Mouse (Mus musculus): ENCODE measurements around the gene Thra. TPM values are rescaled to one million over a fixed set of nuclear protein-coding genes. Genes with fewer than 3 reads are reported as not detected.
A peak's percentile ranks its signal among the peaks of the same experiment; 100 is the strongest.

The Thra gene
- polyA plus RNA-seq, 1 experiment from 2014 or later: 6.1 TPM

DNA sequence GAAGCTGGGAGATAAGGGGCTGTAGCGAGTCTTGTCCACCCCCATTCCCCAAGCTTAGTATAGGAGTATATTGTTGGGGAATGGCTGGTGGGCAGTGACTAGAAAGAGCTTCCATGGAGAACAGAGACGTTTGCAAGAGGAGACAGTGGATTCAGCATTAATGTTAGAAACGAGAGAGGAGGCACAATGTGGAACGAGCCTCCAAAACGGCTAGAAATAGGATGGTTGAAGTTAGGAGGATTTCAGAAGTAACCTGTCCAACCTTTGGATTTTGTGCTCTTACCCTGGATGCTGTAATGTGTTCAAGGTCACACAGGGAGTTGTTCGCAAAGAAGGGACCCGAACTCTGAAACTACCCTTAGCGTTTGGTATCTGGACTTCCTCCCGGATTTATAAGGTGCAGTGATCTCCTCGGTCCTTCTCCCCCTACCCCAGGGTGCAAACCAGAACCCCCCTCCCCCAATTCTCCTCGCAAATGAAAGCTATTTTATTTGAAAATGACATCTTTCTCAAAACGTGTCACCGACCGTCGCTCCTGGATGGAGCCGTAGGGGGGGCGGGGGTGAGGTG lies 698 bp downstream of the Thra start:
- no peaks in the 10 kb centered on the region for H3K27me3 ChIP-seq (ENCODE audit: insufficient read depth, low read length)
- DNase-seq (no peak), ATAC-seq (0 out of 2 replicates have a peak, but pooled peaks have one; percentile 18)
- H3K9me3 ChIP-seq (ENCODE audit: low read length): no peaks in the 10 kb centered on the region
- peaks cover 42% of the 10 kb centered on the region for H3K4me1 ChIP-seq (ENCODE audit: insufficient read depth)
- H3K27ac ChIP-seq (ENCODE audit: low read depth): peak overlapping the region; percentile 95
- under 1% methylated on average over 17 of the region's 17 CpGs for WGBS (ENCODE audit: insufficient replicate concordance)
- H3K9ac ChIP-seq (replicated peaks): peak overlapping the region; percentile 96
- H3K4me3 ChIP-seq (ENCODE audit: low read depth, low read length): peak overlapping the region; percentile 99
- H3K36me3 ChIP-seq (replicated peaks; ENCODE audit: insufficient read depth, low read length): no peaks in the 10 kb centered on the region
- TF ChIP-seq CTCF (IDR thresholded peaks at IDR 0.05; ENCODE audit: low read depth): no peak
- TF ChIP-seq EP300 (IDR thresholded peaks at IDR 0.05; ENCODE audit: low read depth): no peak
- H3K4me2 ChIP-seq (ENCODE audit: low read depth, low read length): peak overlapping the region; percentile 94

DNA sequence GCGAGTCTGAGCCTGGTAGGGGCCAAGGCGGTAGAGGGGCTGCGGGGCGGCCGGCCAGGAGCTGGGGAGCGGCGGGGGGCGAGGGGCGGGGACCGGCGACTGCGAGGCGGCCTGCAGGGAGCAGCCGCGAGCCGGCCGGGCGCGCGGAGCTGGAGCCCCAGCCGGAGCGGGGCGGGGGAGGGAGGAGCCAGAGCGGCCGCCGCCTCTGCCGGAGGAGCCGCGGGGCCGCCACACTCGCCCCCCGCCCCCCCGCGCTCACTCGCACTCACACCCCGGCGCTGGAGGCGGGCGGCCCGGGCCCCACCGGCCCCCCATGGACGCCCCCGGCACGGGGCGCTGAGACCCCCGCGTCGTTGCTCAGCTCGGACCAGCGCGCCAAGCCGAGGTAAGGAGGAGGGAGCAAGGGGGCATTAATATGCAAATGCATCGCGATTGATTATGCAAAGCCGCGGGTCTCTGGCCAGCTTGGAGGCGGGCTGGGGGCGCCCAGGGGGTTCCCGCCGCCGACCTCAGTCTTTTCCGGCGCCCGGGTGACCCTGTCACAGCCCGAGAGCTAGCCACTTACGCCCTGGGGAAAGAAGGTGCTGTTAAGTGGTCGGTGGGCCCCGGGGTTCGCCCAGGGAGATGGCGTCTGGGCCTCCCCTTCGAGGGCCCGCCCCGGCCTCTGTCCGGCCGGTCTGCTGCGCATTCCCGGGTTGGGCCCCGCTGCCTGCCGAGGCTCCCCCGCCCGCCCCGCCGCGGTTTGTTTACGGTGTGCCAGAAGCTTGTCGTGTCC lies 1.4 kb downstream of the Thra start:
- H3K27ac ChIP-seq (ENCODE audit: low read depth): peak overlapping the region; percentile 95

DNA sequence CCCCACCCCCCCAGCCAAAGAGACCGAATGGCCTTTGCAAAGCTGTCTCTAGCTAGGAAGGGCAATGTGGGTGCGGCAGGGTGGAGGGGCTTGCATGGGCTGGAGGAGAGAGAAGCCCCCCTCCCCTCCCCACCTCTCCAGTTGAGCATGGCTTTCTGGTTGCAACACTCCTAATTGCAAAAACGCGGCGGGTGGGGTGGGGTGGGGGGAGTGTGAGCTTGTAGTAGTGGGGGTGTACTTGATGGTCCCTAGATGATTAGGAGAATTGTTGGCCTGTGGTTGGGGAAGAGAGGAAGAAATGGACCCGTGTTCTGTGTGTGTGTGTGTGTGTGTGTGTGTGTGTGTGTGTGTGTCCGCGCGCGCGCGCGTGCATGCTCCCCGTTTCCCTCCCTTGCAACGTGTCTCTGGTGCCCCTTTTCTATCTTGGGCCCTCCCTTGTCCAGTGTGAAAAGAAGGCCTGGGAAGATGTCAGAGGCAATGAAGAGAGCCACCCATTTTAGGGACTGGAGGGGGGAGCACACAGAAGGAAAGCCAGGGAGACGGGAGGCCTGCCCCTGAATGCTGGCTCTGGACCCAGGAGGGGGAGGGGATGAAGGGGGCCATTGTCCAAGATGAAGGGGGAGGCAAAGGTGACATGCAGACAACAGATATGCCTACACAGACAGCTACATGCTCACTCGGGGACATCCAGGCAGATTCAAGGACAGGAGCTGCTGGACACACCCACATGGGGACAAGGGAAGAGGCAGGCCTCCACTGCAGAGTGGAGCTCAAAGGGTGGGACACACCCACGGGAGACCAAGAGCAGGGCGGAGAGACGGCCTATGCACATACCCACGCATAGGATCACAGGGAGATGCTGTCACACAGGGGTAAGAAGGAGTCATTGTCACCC lies 2.2 kb downstream of the Thra start:
- Histone ChIP-seq H3K36me3 (replicated peaks; ENCODE audit: insufficient read depth, low read length) (no peaks in the 10 kb centered on the region), H3K4me1 (ENCODE audit: insufficient read depth) (peaks cover 55% of the 10 kb centered on the region), H3K4me3 (ENCODE audit: low read depth, low read length) (peak overlapping the region; percentile 99), H3K9ac (replicated peaks) (peak overlapping the region; percentile 96), H3K9me3 (ENCODE audit: low read length) (no peaks in the 10 kb centered on the region), H3K27ac (ENCODE audit: low read depth) (peak overlapping the region; percentile 95), H3K4me2 (ENCODE audit: low read depth, low read length) (peak overlapping the region; percentile 94), H3K27me3 (ENCODE audit: insufficient read depth, low read length) (no peaks in the 10 kb centered on the region)
- peak; percentile 38 for DNase-seq
- no peak for ATAC-seq
- TF ChIP-seq EP300 (IDR thresholded peaks at IDR 0.05; ENCODE audit: low read depth): no peak
- TF ChIP-seq CTCF (IDR thresholded peaks at IDR 0.05; ENCODE audit: low read depth): no peak
- 6% methylated on average over 21 of the region's 21 CpGs for WGBS (ENCODE audit: insufficient replicate concordance)

More for the DNA sequence above, 1.4 kb downstream of the Thra start:
- TF ChIP-seq EP300 (IDR thresholded peaks at IDR 0.05; ENCODE audit: low read depth) (no peak), CTCF (IDR thresholded peaks at IDR 0.05; ENCODE audit: low read depth) (peak; percentile 39)
- no peaks in the 10 kb centered on the region for H3K36me3 ChIP-seq (replicated peaks; ENCODE audit: insufficient read depth, low read length)
- H3K4me1 ChIP-seq (ENCODE audit: insufficient read depth): peaks cover 49% of the 10 kb centered on the region
- H3K27me3 ChIP-seq (ENCODE audit: insufficient read depth, low read length): no peaks in the 10 kb centered on the region
- H3K4me2 ChIP-seq (ENCODE audit: low read depth, low read length): peak overlapping the region; percentile 94
- H3K4me3 ChIP-seq (ENCODE audit: low read depth, low read length): peak overlapping the region; percentile 99
- peak overlapping the region; percentile 96 for H3K9ac ChIP-seq (replicated peaks)
- ATAC-seq: peak; percentile 82
- 1% methylated on average over 62 of the region's 86 CpGs for WGBS (ENCODE audit: insufficient replicate concordance)
- peak; percentile 87 for DNase-seq
- H3K9me3 ChIP-seq (ENCODE audit: low read length): no peaks in the 10 kb centered on the region

- peak overlapping the region; percentile 94 for H3K4me2 ChIP-seq (ENCODE audit: low read depth, low read length)
- no peaks in the 10 kb centered on the region for H3K36me3 ChIP-seq (replicated peaks; ENCODE audit: insufficient read depth, low read length)
- no peak overlapping the region for H3K9ac ChIP-seq (replicated peaks)
- peak overlapping the region; percentile 95; the same call in 1 of the 2 replicates for H3K27ac ChIP-seq (ENCODE audit: low read depth)
- DNase-seq (no peak), ATAC-seq (no peak)
- no peaks in the 10 kb centered on the region for H3K27me3 ChIP-seq (ENCODE audit: insufficient read depth, low read length)
- TF ChIP-seq EP300 (IDR thresholded peaks at IDR 0.05; ENCODE audit: low read depth): no peak
- no peak for TF ChIP-seq CTCF (IDR thresholded peaks at IDR 0.05; ENCODE audit: low read depth)
- H3K4me3 ChIP-seq (ENCODE audit: low read depth, low read length): no peak overlapping the region
- no peaks in the 10 kb centered on the region for H3K9me3 ChIP-seq (ENCODE audit: low read length)
- H3K4me1 ChIP-seq (ENCODE audit: insufficient read depth): peaks cover 67% of the 10 kb centered on the region
- 27% methylated on average over 9 of the region's 9 CpGs for WGBS (ENCODE audit: insufficient replicate concordance)
Observed at GRCm38 (mm10) chr11:98743655-98744345, 3.4 kb downstream of the Thra start.

- no peak for DNase-seq
- H3K9ac ChIP-seq (replicated peaks): no peak overlapping the region
- peaks cover 72% of the 10 kb centered on the region for H3K4me1 ChIP-seq (ENCODE audit: insufficient read depth)
- no peaks in the 10 kb centered on the region for H3K36me3 ChIP-seq (replicated peaks; ENCODE audit: insufficient read depth, low read length)
- TF ChIP-seq CTCF (IDR thresholded peaks at IDR 0.05; ENCODE audit: low read depth) (no peak), EP300 (IDR thresholded peaks at IDR 0.05; ENCODE audit: low read depth) (no peak)
- no peaks in the 10 kb centered on the region for H3K9me3 ChIP-seq (ENCODE audit: low read length)
- no peak for ATAC-seq
- H3K4me3 ChIP-seq (ENCODE audit: low read depth, low read length): no peak overlapping the region
- peak overlapping the region; percentile 42; the same call in 1 of the 2 replicates for H3K27ac ChIP-seq (ENCODE audit: low read depth)
- H3K4me2 ChIP-seq (ENCODE audit: low read depth, low read length): peak overlapping the region; percentile 94; the same call in 1 of the 2 replicates
- WGBS (ENCODE audit: insufficient replicate concordance): 64% methylated on average over 7 of the region's 7 CpGs
- H3K27me3 ChIP-seq (ENCODE audit: insufficient read depth, low read length): no peaks in the 10 kb centered on the region
Observed at GRCm38 (mm10) chr11:98744456-98745019, 4.1 kb downstream of the Thra start.

Data from liver, postnatal 0 days (tissue).